In the genomic region with DNA sequence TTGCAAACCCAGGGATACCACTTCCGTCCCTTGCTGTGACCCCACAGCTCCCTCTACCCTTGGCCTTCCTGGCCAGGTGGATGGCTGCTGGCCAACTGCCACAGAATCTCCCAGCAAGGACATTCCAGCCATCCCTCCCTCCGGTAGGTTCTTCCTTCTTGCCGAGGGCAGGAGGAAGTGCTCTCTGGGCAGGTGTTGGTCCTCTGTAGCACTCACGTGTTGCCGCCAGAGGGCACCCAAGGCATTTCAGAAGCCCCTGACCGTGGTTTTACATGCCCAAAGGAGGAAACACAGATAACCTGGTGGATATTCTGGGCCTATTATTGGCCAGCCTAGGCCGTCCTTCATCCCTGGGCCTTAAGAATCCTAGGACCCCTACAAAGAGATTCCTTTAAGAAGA, we compare ENCODE assay signal across 9 mouse cellular contexts. TPM values are rescaled to one million over a fixed set of nuclear protein-coding genes. Genes with fewer than 3 reads are reported as not detected.
DNase-seq lines count a peak whose midpoint lies in the region; ATAC-seq and TF ChIP-seq lines count a peak whose summit lies in the region.
"Had no signal": no experiment of that assay in that cellular context is flagged by ENCODE, and none has a peak within 500 bp of the region (broad histone marks: within the 10 kb centered on the region; RNA-seq: fewer than 3 reads in every experiment).

No protein-coding gene starts in this region.

- no peak overlapping the region for H3K27ac ChIP-seq in embryonic facial prominence, embryonic 14.5 days (replicated peaks; ENCODE audit: low read depth, low read length)
- H3K27ac ChIP-seq in layer of hippocampus, adult 2 months: no peak overlapping the region
- H3K27ac ChIP-seq in lung, postnatal 0 days (ENCODE audit: low read length): no peak overlapping the region
- H3K27ac ChIP-seq: heart, embryonic 15.5 days had no signal

- no peak overlapping the region for H3K4me3 ChIP-seq in embryonic facial prominence, embryonic 14.5 days (ENCODE audit: low read depth, low read length)
- H3K4me3 ChIP-seq in layer of hippocampus, adult 2 months: no peak overlapping the region
- no peak overlapping the region for H3K4me3 ChIP-seq in lung, postnatal 0 days (ENCODE audit: low read depth, low read length)
- H3K4me3 ChIP-seq: heart, embryonic 15.5 days had no signal

- H3K9me3 ChIP-seq in embryonic facial prominence, embryonic 14.5 days (ENCODE audit: control insufficient read depth, low read length): no peaks in the 10 kb centered on the region
- H3K9me3 ChIP-seq in lung, postnatal 0 days (ENCODE audit: low read length): no peaks in the 10 kb centered on the region
- H3K9me3 ChIP-seq: heart, embryonic 15.5 days had no signal

- ATAC-seq in embryonic facial prominence, embryonic 14.5 days (ENCODE audit: low read depth): no peak
- ATAC-seq in lung, postnatal 0 days: no peak

- H3K27me3 ChIP-seq in embryonic facial prominence, embryonic 14.5 days (replicated peaks; ENCODE audit: control insufficient read depth, insufficient read depth, low read length): peaks cover 10% of the 10 kb centered on the region; the same call in 1 of the 2 replicates
- H3K27me3 ChIP-seq in lung, postnatal 0 days (replicated peaks; ENCODE audit: insufficient read depth, low read length): no peaks in the 10 kb centered on the region; the same call in 1 of the 2 replicates

- WGBS in embryonic facial prominence, embryonic 14.5 days: 6% methylated on average over 5 of the region's 7 CpGs
- WGBS in lung, postnatal 0 days: 2% methylated on average over 7 of the region's 7 CpGs

- DNase-seq in CD8-positive naive resting alpha-beta T cell, adult 2 months (ENCODE audit: low read depth in 2 of 2, low spot score in 2 of 2): peak; percentile 78 to 81
- peak; percentile 89 for DNase-seq in adrenal gland, postnatal 14 days
- DNase-seq in embryonic facial prominence, embryonic 14.5 days (ENCODE audit: low spot score): peak; percentile 82
- peak; percentile 86 for DNase-seq in heart, postnatal 4 days
- peak; percentile 73 to 75 for DNase-seq in layer of hippocampus, adult 2 months (ENCODE audit: low spot score in 2 of 2)
- peak; percentile 86 for DNase-seq in lung, postnatal 0 days (ENCODE audit: low spot score)
- DNase-seq in ovary, postnatal 36 days (ENCODE audit: low spot score): peak; percentile 79
- peak; percentile 84 to 86 for DNase-seq in thymus, postnatal 36 days

- no peak overlapping the region for H3K9ac ChIP-seq in embryonic facial prominence, embryonic 14.5 days (ENCODE audit: low read depth, low read length)
- H3K9ac ChIP-seq in lung, postnatal 0 days (replicated peaks; ENCODE audit: low read depth): no peak overlapping the region
- H3K9ac ChIP-seq: heart, embryonic 15.5 days had no signal

- TF ChIP-seq EP300 in lung, postnatal 0 days (IDR thresholded peaks at IDR 0.05): no peak

- no peaks in the 10 kb centered on the region for H3K36me3 ChIP-seq in embryonic facial prominence, embryonic 14.5 days (ENCODE audit: control insufficient read depth, insufficient read depth, low read length)
- H3K36me3 ChIP-seq in lung, postnatal 0 days (ENCODE audit: insufficient read depth, low read length): no peaks in the 10 kb centered on the region
- H3K36me3 ChIP-seq: heart, embryonic 15.5 days had no signal

- no peak overlapping the region for H3K4me2 ChIP-seq in embryonic facial prominence, embryonic 14.5 days (ENCODE audit: low read depth, low read length)
- no peak overlapping the region for H3K4me2 ChIP-seq in lung, postnatal 0 days (replicated peaks; ENCODE audit: low read depth, low read length)
- H3K4me2 ChIP-seq: heart, embryonic 15.5 days had no signal

- peaks cover 5% of the 10 kb centered on the region; the same call in 1 of the 2 replicates for H3K4me1 ChIP-seq in embryonic facial prominence, embryonic 14.5 days (ENCODE audit: control insufficient read depth, insufficient read depth, low read length)
- H3K4me1 ChIP-seq in lung, postnatal 0 days (ENCODE audit: insufficient read depth, low read depth, low read length): 0 out of 2 replicates have a peak, but pooled peaks cover 3% of the 10 kb centered on the region

- TF ChIP-seq CTCF in layer of hippocampus, adult 2 months (conservative IDR thresholded peaks at IDR 0.05): peak; percentile 97
- peak; percentile 97 for TF ChIP-seq CTCF in lung, postnatal 0 days (IDR thresholded peaks at IDR 0.05)

RNA-seq across cellular contexts. Expression of gene Sp2, which starts 0.4 kb away (rescaled TPM):
- total RNA-seq in adrenal gland, postnatal 14 days (2021): 15.5 and 18.3 TPM in 2 replicates
- polyA plus RNA-seq in embryonic facial prominence, embryonic 14.5 days (2014; fragmentation: Nextera tagmentation; extraction: Ambion mirVana): 15.2 and 16.2 TPM in 2 replicates
- 10 to 100 TPM; 18.8 to 19.3 TPM for total RNA-seq in heart, postnatal 4 days (2021)
- 10 to 100 TPM; 15.9 to 17.2 TPM for total RNA-seq in layer of hippocampus, adult 2 months (2021)
- 9.1 and 10.6 TPM in 2 replicates for polyA plus RNA-seq in lung, postnatal 0 days (2015; fragmentation: Nextera tagmentation; extraction: Ambion mirVana)

RNA-seq across cellular contexts. Expression of gene Sp6, which starts 30.8 kb away (rescaled TPM):
- 0.22 and 0.30 TPM in 2 replicates for total RNA-seq in adrenal gland, postnatal 14 days (2021)
- 2.1 and 2.9 TPM in 2 replicates for polyA plus RNA-seq in embryonic facial prominence, embryonic 14.5 days (2014; fragmentation: Nextera tagmentation; extraction: Ambion mirVana)
- total RNA-seq in heart, postnatal 4 days (2021): not detected
- 1 to 10 TPM in 1 of 2 experiments, under 1 TPM in 1; 0.79 to 1.2 TPM for total RNA-seq in layer of hippocampus, adult 2 months (2021)
- 0.56 and 0.81 TPM in 2 replicates for polyA plus RNA-seq in lung, postnatal 0 days (2015; fragmentation: Nextera tagmentation; extraction: Ambion mirVana)

RNA-seq across cellular contexts. Expression of gene Pnpo, which starts 38.6 kb away (rescaled TPM):
- total RNA-seq in adrenal gland, postnatal 14 days (2021): 28.3 and 31.9 TPM in 2 replicates
- polyA plus RNA-seq in embryonic facial prominence, embryonic 14.5 days (2014; fragmentation: Nextera tagmentation; extraction: Ambion mirVana): 26.8 and 27.4 TPM in 2 replicates
- total RNA-seq in heart, postnatal 4 days (2021): 10 to 100 TPM; 10.6 to 16.7 TPM
- 10 to 100 TPM; 36.7 to 36.8 TPM for total RNA-seq in layer of hippocampus, adult 2 months (2021)
- polyA plus RNA-seq in lung, postnatal 0 days (2015; fragmentation: Nextera tagmentation; extraction: Ambion mirVana): 28.7 and 30.0 TPM in 2 replicates

RNA-seq across cellular contexts. Expression of gene Scrn2, which starts 47.4 kb away (rescaled TPM):
- total RNA-seq in adrenal gland, postnatal 14 days (2021): 15.9 and 18.3 TPM in 2 replicates
- 14.7 and 16.1 TPM in 2 replicates for polyA plus RNA-seq in embryonic facial prominence, embryonic 14.5 days (2014; fragmentation: Nextera tagmentation; extraction: Ambion mirVana)
- total RNA-seq in heart, postnatal 4 days (2021): 10 to 100 TPM; 12.1 to 15.3 TPM
- 1 to 10 TPM; 4.9 to 5.5 TPM for total RNA-seq in layer of hippocampus, adult 2 months (2021)
- polyA plus RNA-seq in lung, postnatal 0 days (2015; fragmentation: Nextera tagmentation; extraction: Ambion mirVana): 15.7 and 17.2 TPM in 2 replicates

RNA-seq across cellular contexts. Expression of gene Prr15l, which starts 54.5 kb away (rescaled TPM):
- 0.37 TPM in 1 of 2 replicates, not detected in the other for total RNA-seq in adrenal gland, postnatal 14 days (2021)
- 3.1 and 4.7 TPM in 2 replicates for polyA plus RNA-seq in embryonic facial prominence, embryonic 14.5 days (2014; fragmentation: Nextera tagmentation; extraction: Ambion mirVana)
- under 1 TPM; 0.32 to 0.36 TPM for total RNA-seq in heart, postnatal 4 days (2021)
- not detected for total RNA-seq in layer of hippocampus, adult 2 months (2021)
- polyA plus RNA-seq in lung, postnatal 0 days (2015; fragmentation: Nextera tagmentation; extraction: Ambion mirVana): 126 and 127 TPM in 2 replicates
